Mouse (Mus musculus) midbrain, postnatal 0 days (tissue): ENCODE results near the gene Atp1a2. TPM values are rescaled to one million over a fixed set of nuclear protein-coding genes. Genes with fewer than 3 reads are reported as not detected.

ENCODE experiments used
- ATAC-seq: fragments of 200-750 bp; cut with Nextera tagmentation; 2 replicates; pipeline ENCODE4 v1.8.0; 2017; ENCODE audit warnings: moderate number of reproducible peaks, mild to moderate bottlenecking, moderate TSS enrichment, moderate library complexity; ENCODE audit not compliant: low FRiP score
- DNase-seq: peaks from one replicate; pipeline ENCODE4 v3.0.0-alpha.2; 2015; ENCODE audit warnings: low spot score
- H3K27ac ChIP-seq: fragments of 300-500 bp; sonication (generic); 2 replicates; pipeline ENCODE4 v1.5.1; 2014; ENCODE audit warnings: low read depth, mild to moderate bottlenecking, low read length, mixed read lengths
- H3K27me3 ChIP-seq: fragments of 300-500 bp; sonication (generic); 2 replicates; pipeline ENCODE4 v1.6.1; 2014; ENCODE audit warnings: low read length, control low read depth, mixed read lengths; ENCODE audit not compliant: insufficient read depth
- H3K36me3 ChIP-seq: fragments of 300-500 bp; sonication (generic); 2 replicates; pipeline ENCODE4 v1.6.1; 2014; ENCODE audit warnings: low read length, control low read depth, mixed read lengths; ENCODE audit not compliant: insufficient read depth
- H3K4me1 ChIP-seq: fragments of 300-500 bp; sonication (generic); 2 replicates; pipeline ENCODE4 v1.6.1; 2014; ENCODE audit warnings: mild to moderate bottlenecking, control low read depth, antibody characterized with exemption, low read length, mixed read lengths; ENCODE audit not compliant: insufficient read depth
- H3K4me2 ChIP-seq: fragments of 300-500 bp; sonication (generic); 2 replicates; pipeline ENCODE4 v1.6.1; 2014; ENCODE audit warnings: low read depth, mild to moderate bottlenecking, low read length, mixed read lengths; ENCODE audit not compliant: poor library complexity, severe bottlenecking
- H3K4me3 ChIP-seq: fragments of 300-500 bp; sonication (generic); 2 replicates; pipeline ENCODE4 v1.5.1; 2014; ENCODE audit warnings: low read depth, mild to moderate bottlenecking, low read length, moderate library complexity
- H3K9ac ChIP-seq: fragments of 300-500 bp; sonication (generic); replicated peaks from 2 replicates; pipeline ENCODE4 v1.6.1; 2014; ENCODE audit warnings: mild to moderate bottlenecking, low read length, moderate library complexity, mixed read lengths; ENCODE audit not compliant: poor library complexity, severe bottlenecking
- H3K9me3 ChIP-seq: fragments of 300-500 bp; sonication (generic); 2 replicates; pipeline ENCODE4 v1.6.1; 2016; ENCODE audit warnings: low read length, control low read depth
- CTCF ChIP-seq: IDR thresholded peaks from 2 replicates; pipeline ENCODE4 v1.5.1; 2016; ENCODE audit warnings: antibody characterized with exemption, mild to moderate bottlenecking
- WGBS: fragments of 180-500 bp; shearing (Covaris S2); extraction: QIAGEN DNeasy Blood & Tissue Kit; methylation state at CpG from one replicate; pipeline ENCODE4 v1.1.7; 2014; 5-methylcytosine and 5-hydroxymethylcytosine counted together
- polyA plus RNA-seq: library from polyadenylated mRNA; unstranded; fragments of >200 nt; fragmentation: Nextera tagmentation; extraction: Ambion mirVana; gene quantifications from 2 replicates; pipeline ENCODE4 v1.2.1, GENCODE M21; 2015
- total RNA-seq: library from RNA; depleted of rRNA; stranded (reverse); fragments of >200 nt; gene quantifications from 2 replicates; pipeline ENCODE4 v1.2.3, GENCODE M21; 2014

The Atp1a2 gene
- total and polyA plus RNA-seq, 2 experiments from 2014 or later: 94.4 to 398 TPM

- H3K4me1 ChIP-seq: peaks cover 13% of the 10 kb centered on the region; the same call in 1 of the 2 replicates
- no peak overlapping the region for H3K4me3 ChIP-seq
- H3K27ac ChIP-seq: no peak overlapping the region
- no peak for TF ChIP-seq CTCF
- no peak for ATAC-seq
- no peak overlapping the region for H3K4me2 ChIP-seq
- H3K36me3 ChIP-seq: no peaks in the 10 kb centered on the region
- H3K27me3 ChIP-seq: no peaks in the 10 kb centered on the region
- DNase-seq: no peak
- WGBS: 74% methylated on average over 8 of the region's 8 CpGs
- H3K9ac ChIP-seq: no peak overlapping the region
- H3K9me3 ChIP-seq: no peaks in the 10 kb centered on the region
Measured at GRCm38 (mm10) chr1:172331422-172331947, 33.6 kb upstream of the Atp1a2 start.

- Histone ChIP-seq H3K27ac (peak overlapping the region; percentile 73), H3K4me2 (peak overlapping the region; percentile 78), H3K4me1 (peaks cover 19% of the 10 kb centered on the region; the same call in 1 of the 2 replicates), H3K36me3 (no peaks in the 10 kb centered on the region), H3K27me3 (no peaks in the 10 kb centered on the region), H3K4me3 (peak overlapping the region; percentile 46; the same call in 1 of the 2 replicates), H3K9ac (peak overlapping the region; percentile 65), H3K9me3 (no peaks in the 10 kb centered on the region)
- DNase-seq (no peak), ATAC-seq (0 out of 2 replicates have a peak, but pooled peaks have one; percentile 5)
- WGBS: 56% methylated on average over 6 of the region's 6 CpGs
- no peak for TF ChIP-seq CTCF
Measured at GRCm38 (mm10) chr1:172329616-172330015, 31.8 kb upstream of the Atp1a2 start.

GRCm38 (mm10) chr1:172329131-172329530 is 31.3 kb upstream of the Atp1a2 start, which contains the start of gene Kcnj9:
Gene Kcnj9 (minus strand): TSS chr1:172329318.
- Histone ChIP-seq H3K4me1 (peaks cover 19% of the 10 kb centered on the region; the same call in 1 of the 2 replicates), H3K27ac (peak within 1 kb of the TSS; percentile 73), H3K9ac (peak within 1 kb of the TSS; percentile 65), H3K36me3 (no peaks in the 10 kb centered on the region), H3K4me2 (peak within 1 kb of the TSS; percentile 78), H3K9me3 (no peaks in the 10 kb centered on the region), H3K4me3 (peak within 1 kb of the TSS; percentile 46), H3K27me3 (no peaks in the 10 kb centered on the region)
- ATAC-seq: peak; percentile 89
- TF ChIP-seq CTCF: no peak
- DNase-seq: peak; percentile 94
- 5% methylated on average over 9 of the region's 9 CpGs for WGBS

GRCm38 (mm10) chr1:172328461-172328860 is 30.6 kb upstream of the Atp1a2 start:
- Histone ChIP-seq H3K4me1 (peaks cover 19% of the 10 kb centered on the region; the same call in 1 of the 2 replicates), H3K27me3 (no peaks in the 10 kb centered on the region), H3K4me3 (peak overlapping the region; percentile 46), H3K4me2 (peak overlapping the region; percentile 78), H3K9ac (peak overlapping the region; percentile 65; the same call in 1 of the 2 replicates), H3K27ac (no peak overlapping the region), H3K36me3 (no peaks in the 10 kb centered on the region), H3K9me3 (no peaks in the 10 kb centered on the region)
- DNase-seq (no peak), ATAC-seq (no peak)
- WGBS: 74% methylated on average over 7 of the region's 7 CpGs
- TF ChIP-seq CTCF: no peak

GRCm38 (mm10) chr1:172328041-172328440 is 30.2 kb upstream of the Atp1a2 start:
- Histone ChIP-seq H3K4me2 (peak overlapping the region; percentile 78), H3K36me3 (no peaks in the 10 kb centered on the region), H3K27ac (no peak overlapping the region), H3K27me3 (no peaks in the 10 kb centered on the region), H3K9me3 (no peaks in the 10 kb centered on the region), H3K9ac (no peak overlapping the region), H3K4me1 (peaks cover 19% of the 10 kb centered on the region; the same call in 1 of the 2 replicates), H3K4me3 (no peak overlapping the region)
- TF ChIP-seq CTCF: no peak
- ATAC-seq (no peak), DNase-seq (no peak)
- 86% methylated on average over 3 of the region's 3 CpGs for WGBS

GRCm38 (mm10) chr1:172327206-172328001 is 29.5 kb upstream of the Atp1a2 start:
- no peak for DNase-seq
- 91% methylated on average over 16 of the region's 16 CpGs for WGBS
- H3K4me2 ChIP-seq: 0 out of 2 replicates have a peak overlapping the region, but pooled peaks have one; percentile 9

More at GRCm38 (mm10) chr1:172327206-172328001, 29.5 kb upstream of the Atp1a2 start:
- TF ChIP-seq CTCF: no peak
- no peak overlapping the region for H3K27ac ChIP-seq
- ATAC-seq: no peak
- no peaks in the 10 kb centered on the region for H3K36me3 ChIP-seq
- no peaks in the 10 kb centered on the region for H3K9me3 ChIP-seq
- peaks cover 19% of the 10 kb centered on the region; the same call in 1 of the 2 replicates for H3K4me1 ChIP-seq
- H3K9ac ChIP-seq: no peak overlapping the region
- H3K4me3 ChIP-seq: no peak overlapping the region
- no peaks in the 10 kb centered on the region for H3K27me3 ChIP-seq
